Mouse (Mus musculus) forebrain, embryonic 11.5 days (tissue): ENCODE data around the gene Rorc. TPM values are rescaled to one million over a fixed set of nuclear protein-coding genes. Genes with fewer than 3 reads are reported as not detected.

Source experiments
- ATAC-seq: fragments of 200-750 bp; cut with Nextera tagmentation; replicated peaks from 2 replicates; pipeline ENCODE4 v1.8.0; 2017; ENCODE audit warnings: moderate TSS enrichment; ENCODE audit not compliant: low FRiP score
- DNase-seq: peaks from one replicate; pipeline ENCODE4 v3.0.0-alpha.2; 2017; ENCODE audit warnings: low spot score
- H3K27ac ChIP-seq: fragments of 300-500 bp; sonication (generic); 2 replicates; pipeline ENCODE4 v1.5.1; 2014; ENCODE audit warnings: low read depth, low read length
- H3K27me3 ChIP-seq: fragments of 300-500 bp; sonication (generic); 2 replicates; pipeline ENCODE4 v1.6.1; 2014; ENCODE audit warnings: mild to moderate bottlenecking, low read length, mixed read lengths; ENCODE audit not compliant: control insufficient read depth, insufficient read depth
- H3K36me3 ChIP-seq: fragments of 300-500 bp; sonication (generic); 2 replicates; pipeline ENCODE4 v1.6.1; 2014; ENCODE audit warnings: mild to moderate bottlenecking, low read length, moderate library complexity, mixed read lengths; ENCODE audit not compliant: control insufficient read depth, insufficient read depth
- H3K4me1 ChIP-seq: fragments of 300-500 bp; sonication (generic); replicated peaks from 2 replicates; pipeline ENCODE4 v1.6.1; 2014; ENCODE audit warnings: low read length, mixed read lengths; ENCODE audit not compliant: control insufficient read depth, insufficient read depth
- H3K4me2 ChIP-seq: fragments of 300-500 bp; sonication (generic); 2 replicates; pipeline ENCODE4 v1.6.1; 2014; ENCODE audit warnings: low read depth, mild to moderate bottlenecking, low read length, moderate library complexity, mixed read lengths; ENCODE audit not compliant: severe bottlenecking
- H3K4me3 ChIP-seq: fragments of 300-500 bp; sonication (generic); 2 replicates; pipeline ENCODE4 v1.5.1; 2014; ENCODE audit warnings: low read depth, low read length
- H3K9ac ChIP-seq: fragments of 300-500 bp; sonication (generic); 2 replicates; pipeline ENCODE4 v1.6.1; 2014; ENCODE audit warnings: low read length
- H3K9me3 ChIP-seq: fragments of 300-500 bp; sonication (generic); 2 replicates; pipeline ENCODE4 v1.6.1; 2016; ENCODE audit warnings: low read length, mixed read lengths; ENCODE audit not compliant: control insufficient read depth
- WGBS: fragments of 180-500 bp; shearing (Covaris S2); extraction: QIAGEN DNeasy Blood & Tissue Kit; methylation state at CpG from one replicate; pipeline ENCODE4 v1.1.7; 2014; 5-methylcytosine and 5-hydroxymethylcytosine counted together
- polyA plus RNA-seq: library from polyadenylated mRNA; unstranded; fragments of >200 nt; fragmentation: Nextera tagmentation; extraction: Ambion mirVana; gene quantifications from 2 replicates; pipeline ENCODE4 v1.2.1, GENCODE M21; 2014

Rorc gene
- 0.60 and 1.3 TPM in 2 replicates for polyA plus RNA-seq

DNA sequence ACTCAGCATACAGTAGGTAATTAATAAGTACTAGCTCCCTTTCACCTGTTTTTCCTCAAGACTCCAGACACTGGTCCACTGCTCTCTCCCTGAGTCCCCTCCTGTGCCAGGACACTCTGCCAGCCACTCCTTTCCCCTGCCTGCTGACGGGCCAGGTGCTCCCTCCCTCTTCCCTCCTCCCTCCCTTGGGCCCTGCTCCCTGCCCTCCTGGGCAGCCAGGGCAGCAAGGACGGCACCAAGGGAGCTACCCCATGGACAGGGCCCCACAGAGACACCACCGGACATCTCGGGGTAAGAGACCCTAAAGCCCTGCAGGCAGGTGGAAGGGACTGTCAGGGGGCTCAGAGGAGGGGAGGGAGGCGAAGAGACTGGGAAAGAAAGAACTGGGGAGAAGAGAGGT, at the start of gene Rorc:
Gene Rorc (plus strand): TSS at position 154 of the 400 bp plus-strand sequence.
- WGBS = 16% methylated on average over 5 of the region's 5 CpGs

DNA sequence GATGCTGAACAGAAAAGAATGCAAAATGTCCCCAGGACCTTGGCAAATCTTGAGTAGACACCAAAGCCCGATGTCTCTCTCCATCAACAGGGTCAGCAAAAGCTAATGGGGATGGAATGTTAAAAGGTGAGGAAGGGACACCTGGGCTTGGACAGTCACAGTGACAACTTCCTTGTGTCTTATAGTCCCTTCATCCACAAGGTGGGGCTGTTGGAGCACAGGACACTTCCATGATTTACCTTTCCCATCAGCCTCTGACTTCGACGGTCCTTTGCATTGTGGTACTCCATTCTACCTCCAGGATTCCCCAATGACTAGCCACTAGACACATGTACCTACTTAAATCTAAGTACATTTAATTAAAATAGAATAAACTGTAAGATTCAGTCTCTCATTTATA, 43.9 kb upstream of the Rorc start:
- H3K36me3 ChIP-seq = no peaks in the 10 kb centered on the region
- DNase-seq (no peak), ATAC-seq (no peak)
- no peak overlapping the region for H3K9ac ChIP-seq
- no peaks in the 10 kb centered on the region for H3K9me3 ChIP-seq
- no peaks in the 10 kb centered on the region for H3K4me1 ChIP-seq
- H3K27ac ChIP-seq = no peak overlapping the region
- no peak overlapping the region for H3K4me3 ChIP-seq
- WGBS = 65% methylated on average over 3 of the region's 3 CpGs
- no peak overlapping the region for H3K4me2 ChIP-seq
- H3K27me3 ChIP-seq = no peaks in the 10 kb centered on the region

More for the DNA sequence above, at the start of gene Rorc:
- Histone ChIP-seq H3K36me3 (no peaks in the 10 kb centered on the region), H3K4me3 (peak within 1 kb of the TSS; percentile 7; the same call in 1 of the 2 replicates), H3K27me3 (peaks cover 4% of the 10 kb centered on the region; the same call in 1 of the 2 replicates), H3K4me2 (peak within 1 kb of the TSS; percentile 43), H3K27ac (no peak within 1 kb of the TSS), H3K9ac (peak within 1 kb of the TSS; percentile 16), H3K9me3 (no peaks in the 10 kb centered on the region), H3K4me1 (peaks cover 15% of the 10 kb centered on the region)
- ATAC-seq = 0 out of 2 replicates have a peak, but pooled peaks have one; percentile 13
- DNase-seq = no peak

DNA sequence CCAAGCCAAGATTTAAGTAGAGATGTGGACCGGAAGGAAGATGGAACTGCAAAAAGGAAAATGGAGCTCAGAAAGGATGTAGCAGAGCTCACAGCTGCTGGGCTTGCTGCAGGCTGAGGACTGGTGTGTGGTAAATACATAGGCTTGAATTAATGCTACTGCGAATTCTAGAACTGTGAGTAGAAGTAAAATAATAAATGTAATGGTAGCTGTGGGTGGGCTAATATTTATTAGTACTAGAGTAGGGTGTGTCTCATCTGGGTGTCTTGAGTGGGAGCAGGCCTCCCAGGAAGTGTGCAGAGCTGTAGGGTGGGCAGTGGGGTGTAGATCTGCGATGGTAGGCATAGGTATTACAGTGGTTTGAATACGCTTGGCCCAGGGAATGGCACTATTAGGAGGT, 38.2 kb upstream of the Rorc start:
- WGBS = 91% methylated on average over 4 of the region's 4 CpGs

DNA sequence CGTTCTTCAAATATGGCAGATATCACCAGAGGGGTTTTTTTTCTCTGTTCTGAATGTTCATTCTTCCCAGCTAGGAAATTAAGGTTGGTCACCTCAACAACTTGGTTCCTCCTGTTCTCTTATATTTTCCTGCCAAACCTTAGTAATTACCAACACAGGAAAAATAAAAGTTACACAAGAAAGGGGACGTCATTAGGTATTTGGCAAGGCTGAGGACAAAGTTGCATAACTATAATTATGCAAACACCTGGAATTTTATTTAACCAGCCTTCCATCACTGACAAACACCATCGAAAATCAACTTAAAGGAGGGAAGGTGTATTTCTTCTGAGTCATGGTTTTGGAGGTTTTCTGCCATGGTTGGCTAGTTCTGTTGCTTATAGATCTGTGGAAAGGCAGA, 34.1 kb upstream of the Rorc start:
- no peaks in the 10 kb centered on the region for H3K27me3 ChIP-seq
- no peak overlapping the region for H3K27ac ChIP-seq
- no peaks in the 10 kb centered on the region for H3K4me1 ChIP-seq
- no peaks in the 10 kb centered on the region for H3K36me3 ChIP-seq
- no peak overlapping the region for H3K9ac ChIP-seq
- DNase-seq (no peak), ATAC-seq (no peak)
- no peak overlapping the region for H3K4me3 ChIP-seq
- H3K4me2 ChIP-seq = no peak overlapping the region
- 94% methylated on average over 3 of the region's 3 CpGs for WGBS
- no peaks in the 10 kb centered on the region for H3K9me3 ChIP-seq

More for the DNA sequence above, 38.2 kb upstream of the Rorc start:
- no peaks in the 10 kb centered on the region for H3K27me3 ChIP-seq
- H3K27ac ChIP-seq = no peak overlapping the region
- H3K9ac ChIP-seq = no peak overlapping the region
- H3K4me3 ChIP-seq = no peak overlapping the region
- no peaks in the 10 kb centered on the region for H3K36me3 ChIP-seq
- no peaks in the 10 kb centered on the region for H3K4me1 ChIP-seq
- no peaks in the 10 kb centered on the region for H3K9me3 ChIP-seq
- ATAC-seq (no peak), DNase-seq (no peak)
- no peak overlapping the region for H3K4me2 ChIP-seq

DNA sequence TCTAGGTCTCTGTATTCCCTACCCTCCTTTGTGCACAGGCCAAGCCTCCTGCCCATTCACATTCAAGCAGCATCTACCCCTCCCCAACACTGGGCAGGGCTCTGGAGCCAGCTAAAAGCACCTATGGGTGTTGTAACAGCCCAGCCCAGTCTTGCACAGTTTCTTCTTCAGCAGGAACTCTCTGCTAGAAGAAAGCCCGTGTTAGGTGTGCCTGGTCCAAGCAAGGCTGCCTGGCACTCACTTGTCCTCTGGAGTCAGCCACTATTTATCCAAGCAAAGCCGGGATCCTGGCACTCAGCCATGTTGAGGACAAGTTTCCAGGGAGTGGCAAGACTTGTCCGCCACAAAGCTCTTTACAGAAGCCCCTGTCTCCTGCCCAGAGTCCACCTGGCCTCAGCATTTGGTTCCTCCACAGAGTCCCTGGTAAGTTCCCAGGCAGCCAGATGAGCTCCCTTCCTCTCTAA, 30.6 kb upstream of the Rorc start, which contains the start of gene Them5:
Gene Them5 (plus strand): TSS at position 141 of the 464 bp plus-strand sequence.
- no peak within 1 kb of the TSS for H3K27ac ChIP-seq
- WGBS = 75% methylated on average over 3 of the region's 3 CpGs
- no peaks in the 10 kb centered on the region for H3K9me3 ChIP-seq
- H3K4me3 ChIP-seq = no peak within 1 kb of the TSS
- no peaks in the 10 kb centered on the region for H3K27me3 ChIP-seq
- no peak within 1 kb of the TSS for H3K4me2 ChIP-seq
- no peak within 1 kb of the TSS for H3K9ac ChIP-seq
- H3K4me1 ChIP-seq = no peaks in the 10 kb centered on the region
- ATAC-seq (no peak), DNase-seq (no peak)
- no peaks in the 10 kb centered on the region for H3K36me3 ChIP-seq

DNA sequence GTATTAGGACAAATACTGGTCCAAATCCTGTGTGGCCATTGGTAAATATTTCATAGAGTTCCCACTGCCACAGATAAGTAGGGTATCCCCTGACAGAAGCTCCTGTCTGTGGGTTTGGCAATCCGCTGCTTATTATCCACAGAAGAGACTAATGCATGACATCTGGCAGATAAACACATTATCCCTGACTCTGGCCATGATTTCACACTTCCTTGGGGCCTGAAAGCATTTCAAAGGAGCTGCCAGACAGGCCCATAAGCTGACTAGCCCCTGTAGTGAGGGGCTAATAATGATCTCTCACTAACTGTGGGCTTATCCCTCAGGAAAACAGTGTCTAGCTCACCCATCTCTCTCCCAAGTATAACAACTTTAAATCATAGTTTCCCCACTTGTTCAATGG, 30.0 kb upstream of the Rorc start:
- Histone ChIP-seq H3K4me3 (no peak overlapping the region), H3K36me3 (no peaks in the 10 kb centered on the region), H3K9ac (no peak overlapping the region), H3K4me1 (no peaks in the 10 kb centered on the region), H3K9me3 (no peaks in the 10 kb centered on the region), H3K4me2 (no peak overlapping the region), H3K27me3 (no peaks in the 10 kb centered on the region), H3K27ac (no peak overlapping the region)
- ATAC-seq = no peak
- no peak for DNase-seq
- 70% methylated on average over 1 of the region's 1 CpGs for WGBS

DNA sequence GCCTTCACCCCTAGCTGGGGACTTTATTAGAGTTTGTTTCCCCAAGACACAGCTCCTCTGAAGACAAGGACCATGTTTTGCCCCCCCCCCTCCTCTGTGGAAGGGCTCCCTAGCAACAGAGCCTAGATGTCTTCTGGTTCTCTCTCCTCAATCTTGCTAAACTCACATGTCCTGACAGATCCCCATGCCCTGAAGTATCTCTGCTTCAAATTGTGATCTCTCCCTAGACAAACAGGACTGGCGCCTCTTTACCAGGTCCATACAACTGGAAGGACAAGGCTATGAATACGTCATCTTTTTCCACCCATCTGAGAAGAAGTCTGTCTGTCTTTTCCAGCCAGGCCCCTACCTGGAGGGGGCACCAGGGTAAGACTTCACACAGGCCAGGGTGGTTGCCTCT, 28.4 kb upstream of the Rorc start:
- H3K27me3 ChIP-seq = no peaks in the 10 kb centered on the region
- H3K4me1 ChIP-seq = no peaks in the 10 kb centered on the region
- ATAC-seq (no peak), DNase-seq (no peak)
- H3K9me3 ChIP-seq = no peaks in the 10 kb centered on the region
- H3K4me3 ChIP-seq = no peak overlapping the region
- no peak overlapping the region for H3K27ac ChIP-seq
- H3K4me2 ChIP-seq = no peak overlapping the region
- WGBS = 87% methylated on average over 2 of the region's 2 CpGs
- no peaks in the 10 kb centered on the region for H3K36me3 ChIP-seq
- no peak overlapping the region for H3K9ac ChIP-seq

DNA sequence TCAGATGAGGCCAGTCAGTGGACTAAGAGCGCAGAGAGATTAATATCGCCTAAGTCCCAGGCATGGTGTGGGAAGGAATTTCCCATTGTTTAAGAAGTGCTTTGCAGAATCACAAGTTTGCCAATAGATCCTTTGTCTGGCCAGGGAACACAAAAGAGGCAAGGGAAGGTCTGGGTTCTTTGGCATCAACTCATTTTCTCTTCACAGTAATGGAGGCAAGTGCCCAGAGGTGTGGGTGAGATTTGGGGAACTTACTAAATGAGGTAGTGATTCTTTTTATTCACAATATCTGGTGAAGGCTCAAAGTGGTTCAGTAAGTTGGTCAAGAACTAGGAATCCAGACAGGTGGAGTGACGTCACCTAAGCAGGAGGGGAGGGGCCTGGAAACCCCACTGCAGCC, 27.7 kb upstream of the Rorc start:
- no peak for ATAC-seq
- no peak for DNase-seq
- 59% methylated on average over 3 of the region's 3 CpGs for WGBS
- Histone ChIP-seq H3K4me1 (no peaks in the 10 kb centered on the region), H3K9ac (no peak overlapping the region), H3K36me3 (no peaks in the 10 kb centered on the region), H3K9me3 (no peaks in the 10 kb centered on the region), H3K27me3 (no peaks in the 10 kb centered on the region), H3K27ac (no peak overlapping the region), H3K4me3 (no peak overlapping the region), H3K4me2 (no peak overlapping the region)

DNA sequence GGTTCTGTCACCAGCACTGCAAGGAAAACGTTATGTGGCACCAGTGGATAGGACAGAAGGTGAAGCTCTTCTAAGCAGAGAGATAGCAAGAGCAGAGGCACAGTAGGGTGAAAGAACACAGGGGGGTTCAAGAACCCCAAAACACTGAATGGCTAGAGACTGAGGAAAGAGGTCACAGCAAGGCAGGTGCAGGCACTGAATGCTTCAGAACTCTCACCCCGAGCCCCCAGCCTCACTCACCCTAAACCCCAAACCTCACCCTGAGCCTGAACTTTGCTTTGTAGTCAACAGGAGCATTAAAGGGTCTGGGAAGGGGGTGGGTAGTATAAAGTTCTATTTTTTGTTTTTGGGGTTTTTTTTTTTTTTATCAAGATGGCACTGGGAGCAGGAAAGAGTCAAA, 24.4 kb upstream of the Rorc start:
- Histone ChIP-seq H3K4me1 (no peaks in the 10 kb centered on the region), H3K27me3 (no peaks in the 10 kb centered on the region), H3K36me3 (no peaks in the 10 kb centered on the region), H3K9me3 (no peaks in the 10 kb centered on the region), H3K9ac (no peak overlapping the region), H3K4me3 (no peak overlapping the region), H3K27ac (no peak overlapping the region), H3K4me2 (no peak overlapping the region)
- ATAC-seq = no peak
- 88% methylated on average over 2 of the region's 2 CpGs for WGBS
- DNase-seq = no peak
